Mouse (Mus musculus): ENCODE measurements around the gene Slc12a3. TPM values are rescaled to one million over a fixed set of nuclear protein-coding genes. Genes with fewer than 3 reads are reported as not detected.
"Not testable (repeated sequence)": the region's sequence is repeated elsewhere in the genome, so short reads cannot be mapped to it uniquely, and the experiment has no call there.

Slc12a3 gene
- polyA plus RNA-seq, 1 experiment = 1.2 TPM

DNA sequence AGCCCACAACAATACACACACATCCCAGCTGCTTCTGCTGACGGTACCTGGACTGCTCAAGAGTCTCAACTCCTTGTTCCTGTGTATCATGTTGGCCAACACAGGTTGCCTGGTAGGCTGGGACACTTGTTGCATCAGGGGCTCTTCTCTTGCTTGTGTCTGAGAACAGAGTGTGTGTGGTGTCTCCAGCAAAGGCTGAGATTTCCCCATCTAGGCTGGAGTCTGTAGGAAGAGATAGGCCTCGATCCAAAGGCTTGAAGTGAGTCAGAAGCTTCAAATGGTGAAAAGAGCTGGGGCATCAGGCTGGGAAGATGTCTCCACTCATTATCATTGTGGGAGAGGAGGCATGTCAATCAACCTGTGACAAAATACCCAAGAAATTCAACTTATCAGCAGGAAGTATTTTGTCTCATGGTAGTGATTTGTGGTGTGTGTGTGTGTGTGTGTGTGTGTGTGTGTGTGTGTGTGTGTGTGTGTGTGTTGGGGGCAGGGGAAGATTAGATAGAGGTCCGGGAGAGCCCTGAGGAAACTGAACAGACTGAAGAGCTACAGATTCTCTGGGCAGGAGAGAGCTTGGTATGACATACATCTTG lies 70.5 kb downstream of the Slc12a3 start:
- DNase-seq (ENCODE audit: low read depth in 1 of 2, low spot score in 2 of 2) = no peak
- Histone ChIP-seq H3K27me3 (ENCODE audit: control insufficient read depth, insufficient read depth, low read length) (no peaks in the 10 kb centered on the region), H3K4me1 (ENCODE audit: control insufficient read depth, insufficient read depth, insufficient read length) (peaks cover 2% of the 10 kb centered on the region; the same call in 1 of the 2 replicates), H3K36me3 (ENCODE audit: control insufficient read depth, insufficient read depth, low read length) (peaks cover 17% of the 10 kb centered on the region), H3K27ac (ENCODE audit: insufficient read depth, low read length) (peak overlapping the region; percentile 6), H3K4me3 (ENCODE audit: extremely low read depth, insufficient read depth, insufficient read length) (no peak overlapping the region)
- 82% methylated on average over 3 of the region's 3 CpGs for WGBS
- TF ChIP-seq CTCF (IDR thresholded peaks at IDR 0.05; ENCODE audit: extremely low read depth, insufficient read depth, insufficient read length, insufficient replicate concordance) (no peak), POLR2A (IDR thresholded peaks at IDR 0.05; ENCODE audit: low read depth, low read length) (no peak)

DNA sequence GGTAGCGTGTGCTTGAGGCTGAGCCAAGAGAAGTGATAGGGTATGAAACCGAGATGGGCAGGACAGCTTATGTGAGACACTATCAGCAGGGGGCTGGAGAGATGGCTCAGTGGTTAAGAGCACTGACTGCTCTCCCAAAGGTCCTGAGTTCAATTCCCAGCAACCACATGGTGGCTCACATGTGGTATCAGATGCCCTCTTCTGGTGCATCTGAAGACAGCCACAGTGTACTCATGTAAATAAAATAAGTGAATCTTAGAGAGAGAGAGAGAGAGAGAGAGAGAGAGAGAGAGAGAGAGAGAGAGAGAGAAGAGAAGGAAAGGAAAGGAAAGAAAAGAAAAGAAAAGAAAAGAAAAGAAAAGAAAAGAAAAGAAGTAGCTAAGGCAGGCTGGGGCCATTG lies 71.0 kb downstream of the Slc12a3 start:
- H3K36me3 ChIP-seq (ENCODE audit: control insufficient read depth, insufficient read depth, low read length) = peaks cover 12% of the 10 kb centered on the region
- H3K27me3 ChIP-seq (ENCODE audit: control insufficient read depth, insufficient read depth, low read length); H3K27ac ChIP-seq (ENCODE audit: insufficient read depth, low read length); DNase-seq (ENCODE audit: low read depth in 1 of 2, low spot score in 2 of 2); H3K4me3 ChIP-seq (ENCODE audit: extremely low read depth, insufficient read depth, insufficient read length); H3K4me1 ChIP-seq (ENCODE audit: control insufficient read depth, insufficient read depth, insufficient read length): not testable (repeated sequence)
- 82% methylated on average over 2 of the region's 2 CpGs for WGBS

DNA sequence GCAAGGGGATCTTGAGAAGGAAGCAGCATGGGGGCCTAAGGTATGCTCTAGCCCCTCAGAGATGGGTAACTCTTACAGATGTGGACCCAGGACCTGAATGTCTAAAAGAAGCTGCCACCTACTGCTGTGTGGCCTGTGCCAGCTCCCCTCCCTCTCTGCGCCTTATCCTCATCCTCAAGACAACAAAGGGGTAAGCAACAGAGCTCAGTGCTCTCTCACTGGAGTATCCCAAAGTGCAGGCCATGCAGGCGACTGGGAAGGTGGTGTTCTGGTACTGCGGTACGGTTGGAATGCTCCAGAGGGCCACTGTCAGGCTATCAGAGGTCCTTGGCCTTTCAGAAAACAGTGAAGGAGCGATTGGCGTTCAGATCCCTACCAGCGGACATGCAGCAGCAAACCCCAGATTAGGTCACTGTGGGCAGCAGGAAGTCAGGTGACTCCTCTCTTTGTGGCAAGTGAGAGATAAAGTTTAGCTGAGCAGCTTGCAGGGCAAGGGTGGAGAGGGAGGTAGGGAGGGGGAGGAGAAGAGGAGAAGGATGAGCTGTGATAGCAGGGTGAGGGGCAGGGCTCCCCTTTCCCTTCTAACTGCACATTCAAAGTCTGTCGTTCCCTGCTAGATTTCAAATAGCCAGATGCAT lies 79.6 kb downstream of the Slc12a3 start:
- H3K27me3 ChIP-seq (ENCODE audit: control insufficient read depth, insufficient read depth, low read length) = no peaks in the 10 kb centered on the region
- DNase-seq (ENCODE audit: low read depth in 1 of 2, low spot score in 2 of 2) = no peak
- 47% methylated on average over 8 of the region's 8 CpGs for WGBS
- H3K36me3 ChIP-seq (ENCODE audit: control insufficient read depth, insufficient read depth, low read length) = no peaks in the 10 kb centered on the region
- H3K27ac ChIP-seq (ENCODE audit: insufficient read depth, low read length) = no peak overlapping the region
- peaks cover 15% of the 10 kb centered on the region; the same call in 1 of the 2 replicates for H3K4me1 ChIP-seq (ENCODE audit: control insufficient read depth, insufficient read depth, insufficient read length)
- H3K4me3 ChIP-seq (ENCODE audit: extremely low read depth, insufficient read depth, insufficient read length) = no peak overlapping the region
- TF ChIP-seq CTCF (IDR thresholded peaks at IDR 0.05; ENCODE audit: extremely low read depth, insufficient read depth, insufficient read length, insufficient replicate concordance) = no peak
- no peak for TF ChIP-seq POLR2A (IDR thresholded peaks at IDR 0.05; ENCODE audit: low read depth, low read length)

DNA sequence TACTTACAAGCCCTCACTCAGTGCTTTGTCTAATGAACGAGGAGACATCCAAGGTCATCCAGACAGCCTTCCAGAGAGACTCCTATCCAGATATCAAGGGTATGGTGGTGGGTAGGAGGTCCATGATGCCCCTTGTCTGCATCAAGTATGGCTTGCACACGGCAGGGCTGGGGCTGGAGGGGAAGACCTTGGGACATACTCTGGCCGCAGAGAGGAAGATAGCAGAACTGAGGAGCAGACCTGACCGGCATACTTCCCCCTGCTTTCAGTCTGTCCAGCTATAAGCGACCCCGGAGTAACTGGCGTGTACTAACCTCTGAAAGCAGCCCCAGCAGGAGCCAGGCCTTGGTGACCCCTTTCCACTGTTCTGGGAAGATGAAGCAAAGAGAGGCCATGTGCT lies 80.5 kb downstream of the Slc12a3 start:
- H3K27me3 ChIP-seq (ENCODE audit: control insufficient read depth, insufficient read depth, low read length) = no peaks in the 10 kb centered on the region
- H3K4me3 ChIP-seq (ENCODE audit: extremely low read depth, insufficient read depth, insufficient read length) = no peak overlapping the region
- TF ChIP-seq CTCF (IDR thresholded peaks at IDR 0.05; ENCODE audit: extremely low read depth, insufficient read depth, insufficient read length, insufficient replicate concordance) = no peak
- no peak for TF ChIP-seq POLR2A (IDR thresholded peaks at IDR 0.05; ENCODE audit: low read depth, low read length)
- no peak overlapping the region for H3K27ac ChIP-seq (ENCODE audit: insufficient read depth, low read length)
- peaks cover 16% of the 10 kb centered on the region; the same call in 1 of the 2 replicates for H3K4me1 ChIP-seq (ENCODE audit: control insufficient read depth, insufficient read depth, insufficient read length)
- WGBS = 83% methylated on average over 7 of the region's 7 CpGs
- no peaks in the 10 kb centered on the region for H3K36me3 ChIP-seq (ENCODE audit: control insufficient read depth, insufficient read depth, low read length)
- DNase-seq (ENCODE audit: low read depth in 1 of 2, low spot score in 2 of 2) = no peak

DNA sequence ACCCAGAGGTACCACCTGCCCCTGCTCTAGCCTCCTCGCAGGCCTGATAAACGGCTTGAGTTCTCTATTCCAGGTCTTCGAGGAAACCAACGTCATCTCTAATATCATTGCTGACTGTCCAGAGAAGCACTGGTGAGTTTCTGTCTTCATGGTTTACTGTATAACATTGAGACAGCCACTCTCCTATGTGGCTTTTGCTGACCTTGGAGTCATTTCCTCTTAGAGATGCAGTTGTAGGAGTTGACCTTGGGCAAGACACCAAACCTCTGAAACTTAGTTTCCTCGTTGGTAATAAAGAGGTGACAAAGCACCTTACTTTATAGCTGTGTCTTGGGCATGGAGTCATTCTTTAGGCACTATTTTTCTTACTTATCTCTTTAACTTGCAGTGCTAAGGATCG lies 83.5 kb downstream of the Slc12a3 start:
- Histone ChIP-seq H3K36me3 (ENCODE audit: control insufficient read depth, insufficient read depth, low read length) (no peaks in the 10 kb centered on the region), H3K27me3 (ENCODE audit: control insufficient read depth, insufficient read depth, low read length) (no peaks in the 10 kb centered on the region), H3K4me3 (ENCODE audit: extremely low read depth, insufficient read depth, insufficient read length) (no peak overlapping the region), H3K4me1 (ENCODE audit: control insufficient read depth, insufficient read depth, insufficient read length) (peaks cover 17% of the 10 kb centered on the region; the same call in 1 of the 2 replicates), H3K27ac (ENCODE audit: insufficient read depth, low read length) (0 out of 2 replicates have a peak overlapping the region, but pooled peaks have one; percentile 7)
- 62% methylated on average over 6 of the region's 6 CpGs for WGBS
- TF ChIP-seq CTCF (IDR thresholded peaks at IDR 0.05; ENCODE audit: extremely low read depth, insufficient read depth, insufficient read length, insufficient replicate concordance) (no peak), POLR2A (IDR thresholded peaks at IDR 0.05; ENCODE audit: low read depth, low read length) (no peak)
- DNase-seq (ENCODE audit: low read depth in 1 of 2, low spot score in 2 of 2) = no peak

DNA sequence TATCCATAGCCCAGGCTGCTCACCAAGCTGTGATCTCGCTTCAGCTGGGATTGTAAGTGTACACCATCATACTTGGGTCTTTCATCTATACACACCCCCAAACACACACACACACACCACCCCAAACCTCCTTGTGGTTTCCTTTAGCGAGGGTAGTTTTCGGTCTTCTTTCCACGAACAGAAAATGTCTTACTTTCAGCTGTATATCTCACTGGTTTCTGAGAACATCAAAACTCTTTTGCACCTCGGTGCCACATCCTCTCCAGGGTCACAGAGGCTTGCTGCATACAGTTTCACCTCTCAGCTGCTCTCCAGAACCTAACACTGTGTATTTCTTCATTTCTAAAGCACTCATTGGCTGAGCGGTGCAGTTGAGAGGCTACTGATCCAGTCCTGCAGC lies 84.5 kb downstream of the Slc12a3 start:
- no peaks in the 10 kb centered on the region for H3K36me3 ChIP-seq (ENCODE audit: control insufficient read depth, insufficient read depth, low read length)
- H3K4me3 ChIP-seq (ENCODE audit: extremely low read depth, insufficient read depth, insufficient read length) = no peak overlapping the region
- WGBS = 15% methylated on average over 6 of the region's 6 CpGs
- no peak for TF ChIP-seq POLR2A (IDR thresholded peaks at IDR 0.05; ENCODE audit: low read depth, low read length)
- H3K4me1 ChIP-seq (ENCODE audit: control insufficient read depth, insufficient read depth, insufficient read length) = peaks cover 23% of the 10 kb centered on the region
- DNase-seq (ENCODE audit: low read depth in 1 of 2, low spot score in 2 of 2) = peak in 1 of 2 experiments; percentile 48
- H3K27me3 ChIP-seq (ENCODE audit: control insufficient read depth, insufficient read depth, low read length) = no peaks in the 10 kb centered on the region
- H3K27ac ChIP-seq (ENCODE audit: insufficient read depth, low read length) = peak overlapping the region; percentile 88

DNA sequence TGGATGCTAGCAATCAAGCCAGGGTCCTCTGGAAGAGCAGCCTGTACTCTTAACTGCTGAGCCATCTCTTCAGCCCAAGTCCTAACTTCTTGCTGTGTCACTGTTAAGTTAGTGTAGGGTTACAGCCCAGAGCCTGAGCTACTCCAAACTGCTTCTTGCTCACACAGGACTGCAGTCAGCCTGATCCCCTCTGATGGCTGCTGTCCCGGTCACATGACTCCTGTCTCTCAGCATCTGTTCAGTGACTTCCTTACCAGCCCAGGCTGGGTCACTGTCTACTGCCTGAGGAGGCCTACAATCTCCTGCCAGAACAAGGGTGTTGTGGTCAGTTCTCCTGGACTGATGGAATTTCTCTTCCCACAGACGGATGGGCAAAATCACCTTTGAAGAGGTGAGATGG lies 86.2 kb downstream of the Slc12a3 start:
- TF ChIP-seq CTCF (IDR thresholded peaks at IDR 0.05; ENCODE audit: extremely low read depth, insufficient read depth, insufficient read length, insufficient replicate concordance) (no peak), POLR2A (IDR thresholded peaks at IDR 0.05; ENCODE audit: low read depth, low read length) (no peak)
- H3K27ac ChIP-seq (ENCODE audit: insufficient read depth, low read length) = peak overlapping the region; percentile 41; the same call in 1 of the 2 replicates
- no peaks in the 10 kb centered on the region for H3K36me3 ChIP-seq (ENCODE audit: control insufficient read depth, insufficient read depth, low read length)
- WGBS = 61% methylated on average over 2 of the region's 2 CpGs
- peaks cover 21% of the 10 kb centered on the region for H3K4me1 ChIP-seq (ENCODE audit: control insufficient read depth, insufficient read depth, insufficient read length)
- no peak for DNase-seq (ENCODE audit: low read depth in 1 of 2, low spot score in 2 of 2)
- no peak overlapping the region for H3K4me3 ChIP-seq (ENCODE audit: extremely low read depth, insufficient read depth, insufficient read length)
- H3K27me3 ChIP-seq (ENCODE audit: control insufficient read depth, insufficient read depth, low read length) = no peaks in the 10 kb centered on the region

Other genes starting within 250 kb of the Slc12a3 start
- 11.3 and 12.1 TPM in 2 replicates for gene Bbs2, start 230.3 kb upstream of the Slc12a3 start, polyA plus RNA-seq (2012; rRNA removed)
- not detected in 2 replicates for gene Mt4, start 192.0 kb upstream of the Slc12a3 start, polyA plus RNA-seq (2012; rRNA removed)
- gene Mt3, start 176.6 kb upstream of the Slc12a3 start, polyA plus RNA-seq (2012; rRNA removed) = not detected in 2 replicates
- gene Mt2, start 156.5 kb upstream of the Slc12a3 start, polyA plus RNA-seq (2012; rRNA removed) = 19.9 and 28.9 TPM in 2 replicates
- gene Mt1, start 150.1 kb upstream of the Slc12a3 start, polyA plus RNA-seq (2012; rRNA removed) = 325 and 535 TPM in 2 replicates
- gene Nup93, start 114.6 kb upstream of the Slc12a3 start, polyA plus RNA-seq (2012; rRNA removed) = 12.8 and 13.2 TPM in 2 replicates
- gene Herpud1, start 57.2 kb downstream of the Slc12a3 start, polyA plus RNA-seq (2012; rRNA removed) = 198 and 350 TPM in 2 replicates
- gene Nlrc5, start 105.2 kb downstream of the Slc12a3 start, polyA plus RNA-seq (2012; rRNA removed) = 47.3 and 58.1 TPM in 2 replicates
- 28.6 and 29.7 TPM in 2 replicates for gene Cpne2, start 203.8 kb downstream of the Slc12a3 start, polyA plus RNA-seq (2012; rRNA removed)

Data from spleen, adult 2 months (tissue).